Mouse (Mus musculus) thymus, adult 2 months (tissue): ENCODE data around the gene Asgr2. TPM values are rescaled to one million over a fixed set of nuclear protein-coding genes. Genes with fewer than 3 reads are reported as not detected.

Experiments used
- DNase-seq: peaks from one replicate; pipeline ENCODE4 v3.0.0; 2021
- H3K27ac ChIP-seq: fragments of 200-500 bp; 2 replicates; pipeline ENCODE4 v1.5.1; 2012; ENCODE audit warnings: low read length, control low read depth; ENCODE audit not compliant: control insufficient read depth, insufficient read depth
- H3K27me3 ChIP-seq: fragments of 200-500 bp; 2 replicates; pipeline ENCODE4 v1.6.1; 2012; ENCODE audit warnings: mild to moderate bottlenecking, low read length, moderate library complexity, mixed read lengths; ENCODE audit not compliant: control insufficient read depth, insufficient read depth
- H3K36me3 ChIP-seq: fragments of 200-500 bp; 2 replicates; pipeline ENCODE4 v1.6.1; 2012; ENCODE audit warnings: mild to moderate bottlenecking, low read length, moderate library complexity; ENCODE audit not compliant: control insufficient read depth, insufficient read depth
- H3K4me1 ChIP-seq: fragments of 200-500 bp; replicated peaks from 2 replicates; pipeline ENCODE4 v1.6.1; 2012; ENCODE audit warnings: low read length; ENCODE audit not compliant: control insufficient read depth, insufficient read depth
- H3K4me3 ChIP-seq: fragments of 200-500 bp; 2 replicates; pipeline ENCODE4 v1.5.1; 2012; ENCODE audit warnings: mild to moderate bottlenecking, low read length, control low read depth, moderate library complexity; ENCODE audit not compliant: control insufficient read depth, insufficient read depth
- CTCF ChIP-seq: fragments of 200-500 bp; IDR thresholded peaks from 2 replicates; pipeline ENCODE4 v1.5.1; 2012; ENCODE audit warnings: mild to moderate bottlenecking, control low read depth, low read length, moderate library complexity, borderline replicate concordance; ENCODE audit not compliant: control insufficient read depth, poor library complexity, insufficient read depth; ENCODE audit errors: extremely low read depth
- POLR2A ChIP-seq: fragments of 200-500 bp; IDR thresholded peaks from 2 replicates; pipeline ENCODE4 v1.6.1; 2012; ENCODE audit warnings: mild to moderate bottlenecking, low read length, control low read depth, moderate library complexity; ENCODE audit not compliant: control insufficient read depth, poor library complexity, insufficient read depth; ENCODE audit errors: extremely low read depth
- WGBS: fragments of 180-500 bp; shearing (Covaris S2); methylation state at CpG from one replicate; pipeline ENCODE4 v1.1.7; 2018; 5-methylcytosine and 5-hydroxymethylcytosine counted together
- polyA plus RNA-seq: library from polyadenylated mRNA; depleted of rRNA; stranded (reverse); fragments of >200 nt; gene quantifications from 2 replicates; pipeline ENCODE4 v1.2.3, GENCODE M21; 2012

Gene Asgr2
- polyA plus RNA-seq, 1 experiment: 0.65 TPM

- no peaks in the 10 kb centered on the region for H3K4me1 ChIP-seq
- TF ChIP-seq CTCF: peak; percentile 63; the same call in 1 of the 2 replicates
- no peak for TF ChIP-seq POLR2A
- WGBS: 45% methylated on average over 17 of the region's 17 CpGs
- no peak overlapping the region for H3K4me3 ChIP-seq
- H3K27ac ChIP-seq: no peak overlapping the region
- peak; percentile 69 for DNase-seq
- H3K27me3 ChIP-seq: no peaks in the 10 kb centered on the region
- H3K36me3 ChIP-seq: no peaks in the 10 kb centered on the region
These were observed 17.9 kb upstream of the Asgr2 start for GRCm38 (mm10) chr11:70074379-70075071.

- WGBS: 81% methylated on average over 6 of the region's 6 CpGs
- H3K4me1 ChIP-seq: peaks cover 7% of the 10 kb centered on the region
- no peak for DNase-seq
- no peaks in the 10 kb centered on the region for H3K27me3 ChIP-seq
- no peak for TF ChIP-seq CTCF
- TF ChIP-seq POLR2A: no peak
- no peak overlapping the region for H3K4me3 ChIP-seq
- no peaks in the 10 kb centered on the region for H3K36me3 ChIP-seq
- no peak overlapping the region for H3K27ac ChIP-seq
These were observed 16.9 kb upstream of the Asgr2 start for GRCm38 (mm10) chr11:70075581-70075980.

GRCm38 (mm10) chr11:70077441-70077840, 15.0 kb upstream of the Asgr2 start:
- H3K27me3 ChIP-seq: no peaks in the 10 kb centered on the region
- 96% methylated on average over 3 of the region's 3 CpGs for WGBS
- no peak overlapping the region for H3K27ac ChIP-seq
- no peak overlapping the region for H3K4me3 ChIP-seq
- H3K4me1 ChIP-seq: peaks cover 14% of the 10 kb centered on the region
- no peak for TF ChIP-seq POLR2A
- DNase-seq: no peak
- H3K36me3 ChIP-seq: no peaks in the 10 kb centered on the region

- no peak for DNase-seq
- TF ChIP-seq POLR2A (no peak), CTCF (no peak)
- WGBS: 80% methylated on average over 6 of the region's 6 CpGs
- Histone ChIP-seq H3K4me1 (peaks cover 18% of the 10 kb centered on the region), H3K36me3 (no peaks in the 10 kb centered on the region), H3K27ac (no peak overlapping the region), H3K27me3 (no peaks in the 10 kb centered on the region), H3K4me3 (no peak overlapping the region)
These were observed 13.3 kb upstream of the Asgr2 start for GRCm38 (mm10) chr11:70079175-70079574.

- H3K27ac ChIP-seq: peak overlapping the region; percentile 34; the same call in 1 of the 2 replicates
- peaks cover 18% of the 10 kb centered on the region for H3K4me1 ChIP-seq
- no peaks in the 10 kb centered on the region for H3K27me3 ChIP-seq
- TF ChIP-seq CTCF (no peak), POLR2A (no peak)
- no peak overlapping the region for H3K4me3 ChIP-seq
- H3K36me3 ChIP-seq: no peaks in the 10 kb centered on the region
- peak; percentile 77 for DNase-seq
- WGBS: 8% methylated on average over 7 of the region's 7 CpGs
These were observed 12.5 kb upstream of the Asgr2 start for GRCm38 (mm10) chr11:70079928-70080327.

- Histone ChIP-seq H3K36me3 (no peaks in the 10 kb centered on the region), H3K27ac (peak overlapping the region; percentile 3), H3K4me1 (peaks cover 18% of the 10 kb centered on the region), H3K4me3 (no peak overlapping the region), H3K27me3 (no peaks in the 10 kb centered on the region)
- peak; percentile 21 for DNase-seq
- TF ChIP-seq POLR2A (no peak), CTCF (no peak)
- WGBS: 25% methylated on average over 15 of the region's 15 CpGs
These were observed 11.4 kb upstream of the Asgr2 start for GRCm38 (mm10) chr11:70080803-70081590.
